ENCODE assay signal across 29 mouse cellular contexts in genomic region chr13:32819926-32820325, GRCm38 (mm10). TPM values are rescaled to one million over a fixed set of nuclear protein-coding genes. Genes with fewer than 3 reads are reported as not detected.
DNase-seq lines count a peak whose midpoint lies in the region; ATAC-seq lines count a peak whose summit lies in the region.
"Had no signal": no experiment of that assay in that cellular context is flagged by ENCODE, and none has a peak within 500 bp of the region (broad histone marks: within the 10 kb centered on the region; RNA-seq: fewer than 3 reads in every experiment).

No protein-coding gene starts in this region.

- no peaks in the 10 kb centered on the region for H3K9me3 ChIP-seq in embryonic facial prominence, embryonic 12.5 days
- H3K9me3 ChIP-seq in embryonic facial prominence, embryonic 10.5 days = no peaks in the 10 kb centered on the region
- no peaks in the 10 kb centered on the region for H3K9me3 ChIP-seq in heart, embryonic 10.5 days
- no peaks in the 10 kb centered on the region for H3K9me3 ChIP-seq in embryonic facial prominence, embryonic 14.5 days (ENCODE audit: control insufficient read depth, low read length)
- H3K9me3 ChIP-seq: embryonic facial prominence, embryonic 13.5 days; forebrain, embryonic 10.5 days; forebrain, embryonic 13.5 days had no signal

- H3K4me2 ChIP-seq in embryonic facial prominence, embryonic 12.5 days (replicated peaks) = no peak overlapping the region
- no peak overlapping the region for H3K4me2 ChIP-seq in embryonic facial prominence, embryonic 14.5 days (ENCODE audit: low read depth, low read length)
- H3K4me2 ChIP-seq: embryonic facial prominence, embryonic 13.5 days; forebrain, embryonic 13.5 days; heart, embryonic 11.5 days; hindbrain, embryonic 14.5 days had no signal

- no peak overlapping the region for H3K27ac ChIP-seq in embryonic facial prominence, embryonic 12.5 days
- H3K27ac ChIP-seq in embryonic facial prominence, embryonic 10.5 days (replicated peaks) = no peak overlapping the region
- H3K27ac ChIP-seq in heart, embryonic 10.5 days = no peak overlapping the region
- peak overlapping the region; percentile 15; the same call in 1 of the 2 replicates for H3K27ac ChIP-seq in embryonic facial prominence, embryonic 14.5 days (replicated peaks; ENCODE audit: low read depth, low read length)
- H3K27ac ChIP-seq: embryonic facial prominence, embryonic 13.5 days; forebrain, embryonic 10.5 days; forebrain, embryonic 13.5 days; heart, adult 2 months; hindbrain, embryonic 14.5 days; hindbrain, postnatal 0 days had no signal

- peaks cover 49% of the 10 kb centered on the region for H3K36me3 ChIP-seq in embryonic facial prominence, embryonic 12.5 days
- H3K36me3 ChIP-seq in embryonic facial prominence, embryonic 10.5 days (replicated peaks) = peaks cover 75% of the 10 kb centered on the region
- peaks cover 57% of the 10 kb centered on the region for H3K36me3 ChIP-seq in heart, embryonic 10.5 days
- H3K36me3 ChIP-seq in embryonic facial prominence, embryonic 14.5 days (ENCODE audit: control insufficient read depth, insufficient read depth, low read length) = peaks cover 68% of the 10 kb centered on the region

- no peak for DNase-seq in embryonic facial prominence, embryonic 10.5 days (ENCODE audit: low spot score)
- peak; percentile 56 for DNase-seq in heart, embryonic 10.5 days (ENCODE audit: low spot score)
- no peak for DNase-seq in heart, postnatal 10 days
- DNase-seq in embryonic facial prominence, embryonic 14.5 days (ENCODE audit: low spot score) = no peak
- DNase-seq in adrenal gland, postnatal 14 days = no peak
- DNase-seq: adrenal gland, adult 8-10 months; adrenal gland, postnatal 36 days; cerebellum, adult 18-20 months; cerebellum, adult 9-10 months; cerebellum, postnatal 14 days; gastrocnemius, postnatal 25 days; heart, adult 2 months; heart, postnatal 4 days had no signal

- WGBS in embryonic facial prominence, embryonic 12.5 days = 92% methylated on average over 5 of the region's 5 CpGs
- WGBS in embryonic facial prominence, embryonic 10.5 days = 89% methylated on average over 5 of the region's 5 CpGs
- WGBS in heart, embryonic 10.5 days = 90% methylated on average over 5 of the region's 5 CpGs
- 90% methylated on average over 5 of the region's 5 CpGs for WGBS in embryonic facial prominence, embryonic 14.5 days

- H3K4me1 ChIP-seq in embryonic facial prominence, embryonic 12.5 days = no peaks in the 10 kb centered on the region
- no peaks in the 10 kb centered on the region for H3K4me1 ChIP-seq in embryonic facial prominence, embryonic 10.5 days
- no peaks in the 10 kb centered on the region for H3K4me1 ChIP-seq in heart, embryonic 10.5 days
- H3K4me1 ChIP-seq in embryonic facial prominence, embryonic 14.5 days (ENCODE audit: control insufficient read depth, insufficient read depth, low read length) = no peaks in the 10 kb centered on the region
- H3K4me1 ChIP-seq: embryonic facial prominence, embryonic 13.5 days; forebrain, embryonic 10.5 days; forebrain, embryonic 13.5 days had no signal

- no peak overlapping the region for H3K9ac ChIP-seq in embryonic facial prominence, embryonic 12.5 days
- no peak overlapping the region for H3K9ac ChIP-seq in embryonic facial prominence, embryonic 14.5 days (ENCODE audit: low read depth, low read length)
- H3K9ac ChIP-seq: embryonic facial prominence, embryonic 13.5 days; forebrain, embryonic 13.5 days; hindbrain, embryonic 14.5 days had no signal

- peak; percentile 15; the same call in 1 of the 2 replicates for ATAC-seq in embryonic facial prominence, embryonic 12.5 days (ENCODE audit: insufficient number of reproducible peaks, insufficient read depth, low FRiP score, low TSS enrichment)
- peak; percentile 73; the same call in 1 of the 2 replicates for ATAC-seq in embryonic facial prominence, embryonic 14.5 days (ENCODE audit: low read depth)
- ATAC-seq: activated CD4-positive, CD25-positive, alpha-beta regulatory T cell, adult 4 months; forebrain, embryonic 13.5 days; forebrain, embryonic 16.5 days; hindbrain, postnatal 0 days; inflammation-experienced regulatory T-cells, adult 6 months; intestine, embryonic 16.5 days had no signal

- H3K27me3 ChIP-seq in embryonic facial prominence, embryonic 12.5 days = no peaks in the 10 kb centered on the region
- H3K27me3 ChIP-seq in embryonic facial prominence, embryonic 10.5 days (replicated peaks; ENCODE audit: low read depth, poor library complexity, severe bottlenecking) = no peaks in the 10 kb centered on the region
- no peaks in the 10 kb centered on the region for H3K27me3 ChIP-seq in heart, embryonic 10.5 days (ENCODE audit: insufficient read depth, poor library complexity, severe bottlenecking)
- no peaks in the 10 kb centered on the region for H3K27me3 ChIP-seq in embryonic facial prominence, embryonic 14.5 days (replicated peaks; ENCODE audit: control insufficient read depth, insufficient read depth, low read length)
- H3K27me3 ChIP-seq: embryonic facial prominence, embryonic 13.5 days; forebrain, embryonic 13.5 days had no signal

- intact Hi-C loops in heart, postnatal 10 days (cut with DNase I) = no loop called here

- H3K4me3 ChIP-seq in embryonic facial prominence, embryonic 12.5 days = no peak overlapping the region
- no peak overlapping the region for H3K4me3 ChIP-seq in embryonic facial prominence, embryonic 10.5 days
- no peak overlapping the region for H3K4me3 ChIP-seq in heart, embryonic 10.5 days
- H3K4me3 ChIP-seq in embryonic facial prominence, embryonic 14.5 days (ENCODE audit: low read depth, low read length) = no peak overlapping the region
- H3K4me3 ChIP-seq: embryonic facial prominence, embryonic 13.5 days; forebrain, embryonic 10.5 days; forebrain, embryonic 13.5 days; heart, adult 2 months had no signal

RNA-seq across cellular contexts. Expression of gene D930007J09Rik, which starts 17.3 kb away (rescaled TPM):
- not detected in 2 replicates for polyA plus RNA-seq in embryonic facial prominence, embryonic 12.5 days (2016; fragmentation: Nextera tagmentation; extraction: Ambion mirVana)
- polyA plus RNA-seq in embryonic facial prominence, embryonic 10.5 days (2016; fragmentation: Nextera tagmentation; extraction: Ambion mirVana) = not detected in 2 replicates
- not detected in 2 replicates for polyA plus RNA-seq in heart, embryonic 10.5 days (2016; fragmentation: Nextera tagmentation; extraction: Ambion mirVana)
- under 1 TPM; 0.81 to 0.82 TPM for total RNA-seq in heart, postnatal 10 days (2021)
- not detected in 2 replicates for polyA plus RNA-seq in embryonic facial prominence, embryonic 14.5 days (2014; fragmentation: Nextera tagmentation; extraction: Ambion mirVana)
- not detected in 2 replicates for total RNA-seq in adrenal gland, postnatal 14 days (2021)
- total RNA-seq: adrenal gland, postnatal 36 days; gastrocnemius, adult 18-20 months; gastrocnemius, postnatal 25 days; heart, adult 2 months; heart, postnatal 4 days; hindbrain, postnatal 0 days had no signal
- polyA plus RNA-seq: activated CD4-positive, CD25-positive, alpha-beta regulatory T cell, adult 4 months; embryonic facial prominence, embryonic 13.5 days; forebrain, embryonic 10.5 days; forebrain, embryonic 13.5 days; forebrain, embryonic 16.5 days; heart, adult 2 months; heart, embryonic 11.5 days; heart, embryonic 14.5 days; heart, postnatal 0 days; hindbrain, embryonic 11.5 days; hindbrain, embryonic 14.5 days; hindbrain, postnatal 0 days; inflammation-experienced regulatory T-cells, adult 6 months; intestine, embryonic 16.5 days had no signal

RNA-seq across cellular contexts. Expression of gene Wrnip1, which starts 18.1 kb away (rescaled TPM):
- 32.9 and 33.7 TPM in 2 replicates for polyA plus RNA-seq in embryonic facial prominence, embryonic 12.5 days (2016; fragmentation: Nextera tagmentation; extraction: Ambion mirVana)
- 14.0 and 15.6 TPM in 2 replicates for polyA plus RNA-seq in embryonic facial prominence, embryonic 10.5 days (2016; fragmentation: Nextera tagmentation; extraction: Ambion mirVana)
- polyA plus RNA-seq in heart, embryonic 10.5 days (2016; fragmentation: Nextera tagmentation; extraction: Ambion mirVana) = 20.6 and 30.0 TPM in 2 replicates
- 10 to 100 TPM; 27.4 to 28.8 TPM for total RNA-seq in heart, postnatal 10 days (2021)
- polyA plus RNA-seq in embryonic facial prominence, embryonic 14.5 days (2014; fragmentation: Nextera tagmentation; extraction: Ambion mirVana) = 27.8 and 27.9 TPM in 2 replicates
- 35.2 and 45.9 TPM in 2 replicates for total RNA-seq in adrenal gland, postnatal 14 days (2021)

RNA-seq across cellular contexts. Expression of gene Serpinb1a, which starts 31.1 kb away (rescaled TPM):
- polyA plus RNA-seq in embryonic facial prominence, embryonic 12.5 days (2016; fragmentation: Nextera tagmentation; extraction: Ambion mirVana) = 1.2 and 1.4 TPM in 2 replicates
- 0.67 and 1.2 TPM in 2 replicates for polyA plus RNA-seq in embryonic facial prominence, embryonic 10.5 days (2016; fragmentation: Nextera tagmentation; extraction: Ambion mirVana)
- polyA plus RNA-seq in heart, embryonic 10.5 days (2016; fragmentation: Nextera tagmentation; extraction: Ambion mirVana) = 2.3 and 2.6 TPM in 2 replicates
- total RNA-seq in heart, postnatal 10 days (2021) = 10 to 100 TPM in 1 of 2 experiments, 1 to 10 TPM in 1; 9.2 to 13.1 TPM
- 24.2 and 34.9 TPM in 2 replicates for polyA plus RNA-seq in embryonic facial prominence, embryonic 14.5 days (2014; fragmentation: Nextera tagmentation; extraction: Ambion mirVana)
- 65.7 and 67.1 TPM in 2 replicates for total RNA-seq in adrenal gland, postnatal 14 days (2021)
- polyA plus RNA-seq: hindbrain, embryonic 11.5 days had no signal

RNA-seq across cellular contexts. Expression of gene Mylk4, which starts 36.2 kb away (rescaled TPM):
- polyA plus RNA-seq in embryonic facial prominence, embryonic 12.5 days (2016; fragmentation: Nextera tagmentation; extraction: Ambion mirVana) = 1.4 and 2.3 TPM in 2 replicates
- polyA plus RNA-seq in embryonic facial prominence, embryonic 10.5 days (2016; fragmentation: Nextera tagmentation; extraction: Ambion mirVana) = 0.02 TPM in 1 of 2 replicates, not detected in the other
- polyA plus RNA-seq in heart, embryonic 10.5 days (2016; fragmentation: Nextera tagmentation; extraction: Ambion mirVana) = 0.07 TPM in 1 of 2 replicates, not detected in the other
- 100 to 1,000 TPM; 109 to 127 TPM for total RNA-seq in heart, postnatal 10 days (2021)
- 14.4 and 22.8 TPM in 2 replicates for polyA plus RNA-seq in embryonic facial prominence, embryonic 14.5 days (2014; fragmentation: Nextera tagmentation; extraction: Ambion mirVana)
- 0.07 and 2.4 TPM in 2 replicates for total RNA-seq in adrenal gland, postnatal 14 days (2021)
- total RNA-seq: adrenal gland, postnatal 36 days; ES-E14; hindbrain, postnatal 0 days had no signal
- polyA plus RNA-seq: activated CD4-positive, CD25-positive, alpha-beta regulatory T cell, adult 4 months; forebrain, embryonic 10.5 days; forebrain, embryonic 13.5 days; forebrain, embryonic 16.5 days; inflammation-experienced regulatory T-cells, adult 6 months; intestine, embryonic 16.5 days had no signal
